Mouse (Mus musculus) cerebellum, postnatal 36 days (tissue): ENCODE measurements around the gene Zfand3.
A peak's percentile ranks its signal among the peaks of the same experiment; 100 is the strongest.

ENCODE experiments used
- DNase-seq, 2 experiments: peaks; one replicate each; pipeline ENCODE4 v3.0.0; 2021 to 2022; ENCODE audit warnings: mixed read lengths in 2 of 2

Zfand3 gene

GRCm38 (mm10) chr17:30111556-30111955, 107.0 kb downstream of the Zfand3 start:
- peak; percentile 33 to 37 for DNase-seq

- no peak for DNase-seq
Observed at GRCm38 (mm10) chr17:30112080-30112479, 107.5 kb downstream of the Zfand3 start.

GRCm38 (mm10) chr17:30112555-30113305, 108.2 kb downstream of the Zfand3 start:
- no peak for DNase-seq

GRCm38 (mm10) chr17:30114761-30115160, 110.2 kb downstream of the Zfand3 start:
- peak; percentile 39 to 52 for DNase-seq

GRCm38 (mm10) chr17:30116226-30116625, 111.7 kb downstream of the Zfand3 start:
- DNase-seq, result no peak

- no peak for DNase-seq
Observed at GRCm38 (mm10) chr17:30118036-30118435, 113.5 kb downstream of the Zfand3 start.

GRCm38 (mm10) chr17:30122278-30122677, 117.7 kb downstream of the Zfand3 start:
- DNase-seq, result no peak

GRCm38 (mm10) chr17:30128456-30128855, 123.9 kb downstream of the Zfand3 start:
- no peak for DNase-seq

GRCm38 (mm10) chr17:30129220-30129619, 124.7 kb downstream of the Zfand3 start:
- DNase-seq, result no peak

GRCm38 (mm10) chr17:30130326-30130725, 125.8 kb downstream of the Zfand3 start:
- DNase-seq, result no peak

GRCm38 (mm10) chr17:30133641-30134040, 129.1 kb downstream of the Zfand3 start:
- no peak for DNase-seq

- DNase-seq, result no peak
Observed at GRCm38 (mm10) chr17:30134955-30135735, 130.6 kb downstream of the Zfand3 start.

GRCm38 (mm10) chr17:30135890-30136289, 131.4 kb downstream of the Zfand3 start:
- DNase-seq, result no peak

- no peak for DNase-seq
Observed at GRCm38 (mm10) chr17:30136684-30137083, 132.2 kb downstream of the Zfand3 start.

- no peak for DNase-seq
Observed at GRCm38 (mm10) chr17:30137115-30137514, 132.6 kb downstream of the Zfand3 start.

- DNase-seq, result no peak
Observed at GRCm38 (mm10) chr17:30144114-30144513, 139.6 kb downstream of the Zfand3 start.

- DNase-seq, result no peak
Observed at GRCm38 (mm10) chr17:30145596-30146149, 141.1 kb downstream of the Zfand3 start.

GRCm38 (mm10) chr17:30146555-30146954, 142.0 kb downstream of the Zfand3 start:
- DNase-seq, result no peak

- DNase-seq, result no peak
Observed at GRCm38 (mm10) chr17:30147897-30148296, 143.4 kb downstream of the Zfand3 start.

GRCm38 (mm10) chr17:30148320-30148719, 143.8 kb downstream of the Zfand3 start:
- DNase-seq, result no peak

- no peak for DNase-seq
Observed at GRCm38 (mm10) chr17:30149911-30150310, 145.4 kb downstream of the Zfand3 start.

GRCm38 (mm10) chr17:30154144-30154543, 149.6 kb downstream of the Zfand3 start:
- DNase-seq, result no peak

GRCm38 (mm10) chr17:30154861-30155260, 150.3 kb downstream of the Zfand3 start:
- no peak for DNase-seq
